Mouse (Mus musculus) T-helper 2 cell (primary cell): ENCODE data around the gene Tcf7l2.

Experiments
- in situ Hi-C: fragments of 300-600 bp; cut with MboI, MseI; formaldehyde crosslinking; loops from one replicate; pipeline ENCODE4 v1.15.1; 2025; ENCODE audit warnings: high pct_unique_total_duplicates

Tcf7l2 gene

DNA sequence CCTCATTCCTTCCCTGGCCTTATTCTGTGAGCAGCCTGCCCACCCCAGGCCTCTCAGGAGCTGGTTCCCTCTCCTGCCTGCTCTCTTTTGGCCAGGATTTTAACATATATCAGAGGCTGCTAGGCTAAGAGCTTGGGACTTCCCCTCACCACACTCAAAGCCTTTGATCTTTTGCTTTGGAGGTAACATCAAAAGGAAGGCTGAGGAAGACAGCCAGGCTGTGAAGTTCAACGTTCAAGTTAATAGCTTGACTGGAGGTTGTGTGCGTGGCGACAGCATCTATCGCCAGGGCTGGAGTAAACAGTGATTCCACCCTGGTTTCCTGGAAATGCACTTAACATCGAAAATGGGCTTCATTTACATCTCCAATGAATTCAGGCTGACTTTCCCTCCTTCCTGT lies 51.0 kb downstream of the Tcf7l2 start:
- in situ Hi-C loops: loop anchor here (10.0 kb wide), 1 partner anchor 58 kb away; no protein-coding TSS in a partner anchor

DNA sequence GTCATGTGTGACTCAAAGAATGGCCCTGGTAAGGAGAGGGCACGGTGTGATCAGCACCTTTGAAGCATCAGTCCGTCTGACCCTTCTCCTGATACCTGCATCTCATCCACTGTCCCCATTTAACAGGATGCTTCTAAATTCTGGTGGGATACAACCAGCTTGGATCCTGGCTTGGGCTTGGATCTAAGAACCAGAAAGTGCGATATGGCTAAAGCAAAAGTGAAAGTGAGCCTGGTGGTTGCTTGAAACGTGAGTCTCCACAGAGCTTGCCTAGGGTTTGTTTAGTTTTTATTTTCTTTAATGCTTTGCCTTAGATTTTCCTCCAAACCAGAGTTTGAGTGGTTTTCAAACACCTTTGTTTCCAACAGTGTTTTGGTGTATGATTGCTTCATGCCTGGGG lies 51.4 kb downstream of the Tcf7l2 start:
- in situ Hi-C loops: loop anchor here (10.0 kb wide), 1 partner anchor 58 kb away; no protein-coding TSS in a partner anchor

DNA sequence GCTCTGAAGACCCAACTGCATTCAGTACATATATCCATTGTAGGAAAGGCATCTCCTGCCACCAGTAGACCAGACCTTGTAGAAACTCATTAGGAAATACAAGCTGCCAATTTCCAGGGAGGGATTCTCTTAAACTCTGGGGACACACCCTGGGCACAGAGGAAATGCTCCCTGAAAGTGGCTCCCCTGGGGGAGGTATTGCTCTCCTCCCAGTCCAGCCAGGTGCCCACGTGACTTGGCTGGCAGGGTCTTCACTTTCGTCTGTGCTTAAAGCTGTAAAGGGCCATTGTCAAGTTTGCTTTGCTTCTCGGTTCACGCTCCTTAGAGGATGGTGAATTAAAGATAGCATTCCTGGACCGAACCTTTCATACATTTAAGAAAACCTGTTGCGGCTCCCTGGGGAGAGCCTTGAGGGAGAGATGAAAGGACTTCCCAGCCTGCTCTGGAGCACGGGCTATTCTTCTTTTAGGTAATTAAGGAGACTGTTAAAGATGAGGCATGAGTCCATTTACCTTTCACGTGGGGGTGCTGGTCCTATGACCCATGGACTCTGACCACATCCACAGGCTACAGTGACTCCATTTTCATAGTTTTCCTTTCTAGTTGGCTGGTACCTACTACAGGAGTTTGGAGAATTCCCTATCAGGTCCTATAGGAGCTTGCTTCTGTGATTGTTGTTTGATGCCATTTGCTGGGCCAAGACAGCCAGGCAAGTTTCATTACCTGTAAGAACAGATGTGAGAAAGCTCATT lies 52.8 kb downstream of the Tcf7l2 start:
- in situ Hi-C loops: loop anchor here (10.0 kb wide), 1 partner anchor 60 kb away; no protein-coding TSS in a partner anchor

DNA sequence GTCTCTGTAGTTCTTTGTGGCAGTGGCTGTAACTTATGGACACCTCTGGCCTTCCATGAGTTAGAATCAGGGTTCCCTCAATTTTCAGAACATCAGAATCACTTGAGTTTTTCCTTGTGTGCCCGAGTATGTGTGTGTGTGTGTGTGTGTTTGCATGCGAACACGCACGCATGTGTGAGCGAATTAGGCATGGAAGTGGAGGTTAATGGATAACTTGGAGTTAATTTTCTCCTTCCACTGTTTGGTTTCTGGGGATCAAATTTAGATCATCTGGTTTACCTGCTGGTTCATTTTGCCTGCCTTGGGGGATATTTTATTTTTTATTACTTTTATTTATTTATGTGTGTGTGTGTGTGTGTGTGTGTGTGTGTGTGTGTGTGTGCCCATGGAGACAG lies 53.3 kb downstream of the Tcf7l2 start:
- in situ Hi-C loops: loop anchor here (10.0 kb wide), 1 partner anchor 60 kb away; no protein-coding TSS in a partner anchor

DNA sequence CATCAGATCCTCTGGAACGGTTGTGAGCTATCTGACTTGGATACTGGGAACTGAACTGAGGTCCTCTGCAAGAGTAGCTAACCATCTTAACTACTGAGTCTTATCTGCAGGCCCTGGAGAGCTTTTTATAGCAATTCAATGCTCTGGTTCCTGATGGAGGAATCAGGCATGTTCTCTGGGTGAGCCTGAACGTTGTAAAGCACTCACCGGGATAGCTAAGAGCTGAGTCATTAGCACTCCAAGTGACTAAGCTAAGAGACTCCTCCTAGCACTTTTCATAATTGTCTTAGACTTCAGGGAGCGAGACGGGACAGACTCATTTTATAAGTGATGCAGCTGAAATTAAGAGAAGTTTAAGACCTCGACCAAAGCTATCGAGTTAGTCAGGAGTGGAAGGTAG lies 53.7 kb downstream of the Tcf7l2 start:
- in situ Hi-C loops: loop anchor here (10.0 kb wide), 1 partner anchor 61 kb away; no protein-coding TSS in a partner anchor

DNA sequence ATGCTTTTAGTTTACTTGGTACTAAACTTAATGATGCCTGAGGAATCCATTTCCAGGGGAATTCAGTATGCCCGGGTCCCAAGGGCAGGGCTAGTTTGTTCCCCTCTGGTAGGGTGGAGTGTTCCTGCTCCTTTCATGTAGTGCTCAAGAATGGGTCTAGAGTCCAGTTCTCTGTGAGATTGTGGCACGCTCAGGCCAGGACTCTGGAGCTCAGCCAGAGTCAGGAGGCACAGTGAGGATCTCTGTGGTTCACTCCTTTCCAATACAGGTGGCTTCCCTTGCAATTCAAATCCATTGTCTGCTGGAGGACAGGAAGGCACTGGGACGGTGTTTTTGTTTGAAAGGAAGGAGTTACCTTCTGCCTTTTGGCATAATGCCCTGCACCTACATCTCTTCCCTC lies 56.2 kb downstream of the Tcf7l2 start:
- in situ Hi-C loops: loop anchor here (10.0 kb wide), 1 partner anchor 63 kb away; no protein-coding TSS in a partner anchor

DNA sequence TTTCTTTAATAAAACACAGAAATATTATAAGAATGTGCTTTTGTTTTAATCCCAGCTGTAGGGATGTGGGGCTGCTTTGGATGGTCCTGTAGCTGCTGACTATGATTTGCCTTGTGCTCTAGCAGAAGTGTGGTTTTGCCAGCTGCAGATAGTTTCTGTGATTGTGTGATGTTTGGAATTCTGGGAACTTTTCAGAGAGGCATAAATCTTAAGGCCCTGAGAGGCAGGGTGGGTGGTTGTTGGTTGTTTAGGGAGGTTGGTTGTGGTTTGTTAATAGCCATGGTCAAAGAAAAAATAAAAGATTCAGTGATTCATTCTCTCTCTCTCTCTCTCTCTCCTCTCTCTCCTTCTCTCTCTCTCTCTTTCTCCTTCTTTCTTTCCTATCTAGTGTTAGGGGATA lies 57.8 kb downstream of the Tcf7l2 start:
- in situ Hi-C loops: loop anchor here (10.0 kb wide), 1 partner anchor 65 kb away; no protein-coding TSS in a partner anchor

DNA sequence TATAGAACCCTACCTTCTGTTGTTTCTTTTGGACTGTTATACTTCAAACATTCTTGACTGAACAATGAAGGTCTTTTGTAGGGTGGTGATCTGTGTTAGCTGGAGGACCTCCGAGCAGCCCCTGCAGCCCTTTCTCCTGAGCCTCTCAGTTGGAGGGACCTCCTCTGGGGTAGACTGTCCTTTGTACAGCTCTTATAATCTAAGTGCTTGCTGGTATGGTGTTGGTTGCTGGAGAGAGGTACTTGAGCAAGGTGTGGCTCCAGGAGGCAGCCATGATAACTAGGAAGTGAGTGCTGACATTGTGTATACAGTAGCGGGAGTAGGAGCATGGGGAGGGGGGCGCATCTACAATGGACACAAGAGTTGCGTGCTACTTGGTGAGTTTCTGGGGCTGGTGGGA lies 58.4 kb downstream of the Tcf7l2 start:
- in situ Hi-C loops: no loop called here

DNA sequence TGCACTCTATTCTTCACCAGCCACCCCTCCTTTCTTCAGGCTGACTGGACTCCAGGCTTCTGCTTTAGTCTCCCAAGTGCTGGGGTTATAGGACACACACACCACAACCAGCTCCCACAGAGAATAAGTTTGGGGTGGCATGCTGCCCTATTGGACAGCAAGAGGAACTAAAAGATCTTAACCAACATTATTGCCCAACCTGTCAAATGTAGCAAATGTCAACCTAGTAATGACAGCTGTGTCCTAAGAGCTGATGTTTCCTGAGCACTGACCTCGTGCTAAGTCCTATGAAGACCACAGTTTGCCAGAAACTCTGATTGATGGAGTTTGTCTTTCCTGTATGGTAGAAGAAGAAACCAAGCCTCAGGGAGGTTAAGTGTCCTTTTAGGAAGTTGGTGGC lies 61.5 kb downstream of the Tcf7l2 start:
- in situ Hi-C loops: no loop called here

DNA sequence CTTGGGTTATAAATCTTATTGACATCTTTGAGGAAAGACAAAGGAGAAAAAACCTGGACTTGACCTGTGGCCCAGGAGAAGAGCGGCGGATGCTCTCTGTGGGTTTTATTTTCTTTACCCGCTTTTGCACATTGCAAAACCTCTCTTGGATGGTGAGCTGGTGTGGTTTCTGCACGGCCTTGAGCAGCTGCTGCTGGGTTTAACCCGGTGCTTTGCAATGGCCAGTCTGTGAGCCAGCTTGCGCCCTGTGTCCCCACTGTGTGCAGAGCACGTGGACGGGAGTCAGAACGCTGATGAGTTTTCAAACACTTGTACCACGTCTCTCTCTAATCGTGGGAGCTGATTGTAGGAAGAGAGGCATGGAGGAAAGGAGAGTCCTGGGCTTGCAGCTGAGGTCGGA lies 62.2 kb downstream of the Tcf7l2 start:
- in situ Hi-C loops: no loop called here

DNA sequence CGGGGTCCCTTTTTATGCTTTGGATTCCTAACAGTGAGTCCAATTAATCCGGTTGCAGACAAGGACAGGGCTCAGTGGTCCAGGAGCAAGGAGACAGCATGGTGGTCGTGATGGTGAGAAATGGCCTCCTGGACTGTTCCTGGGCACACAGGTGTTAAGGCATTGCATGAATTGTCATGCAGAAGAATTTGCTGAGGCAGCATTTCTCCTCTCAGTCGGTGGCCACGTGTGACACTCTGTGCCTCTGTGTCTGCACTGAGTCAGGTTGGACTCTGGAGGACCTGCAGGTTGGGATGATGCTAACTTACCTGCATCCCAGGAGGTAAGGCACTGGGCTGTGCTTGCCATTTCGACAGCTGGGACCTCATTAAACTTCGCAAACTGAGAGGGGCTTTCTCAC lies 63.2 kb downstream of the Tcf7l2 start:
- in situ Hi-C loops: no loop called here

DNA sequence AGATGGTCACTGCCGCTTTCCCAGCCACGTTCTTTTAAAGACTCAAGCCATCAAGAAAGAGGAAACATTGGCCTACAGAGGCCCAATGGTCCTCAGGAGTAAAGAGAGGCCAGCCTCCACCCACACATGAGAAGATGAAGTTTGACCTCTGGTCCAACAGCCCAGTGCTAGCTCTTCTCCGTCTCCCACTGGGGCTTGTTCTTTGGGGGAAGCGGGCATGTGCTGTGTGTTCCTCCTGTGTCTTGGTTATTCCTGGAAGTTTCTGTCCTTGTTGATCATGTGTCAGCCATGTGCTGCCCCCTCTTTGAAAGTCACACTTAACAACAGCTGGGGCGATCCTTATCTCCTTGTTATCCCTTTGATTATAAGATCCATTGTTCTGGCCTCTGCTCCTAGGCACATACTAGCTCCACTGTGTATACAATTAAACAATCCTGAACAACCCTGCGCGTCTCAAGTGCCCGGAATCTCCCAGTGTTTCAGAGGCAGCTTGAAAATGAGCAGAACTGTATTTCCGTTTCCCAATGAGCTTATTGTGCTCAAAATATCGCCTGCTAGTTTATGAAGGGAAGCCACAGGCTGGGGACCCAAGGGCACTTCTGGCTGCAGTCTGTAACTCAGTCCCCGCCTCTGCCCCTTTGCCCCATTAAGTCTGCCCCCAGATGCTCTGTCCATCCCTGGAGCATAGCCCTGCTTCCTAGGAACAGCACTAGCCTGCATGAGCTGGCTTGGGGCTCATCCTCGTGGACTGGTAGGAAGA lies 65.0 kb downstream of the Tcf7l2 start:
- in situ Hi-C loops: no loop called here

DNA sequence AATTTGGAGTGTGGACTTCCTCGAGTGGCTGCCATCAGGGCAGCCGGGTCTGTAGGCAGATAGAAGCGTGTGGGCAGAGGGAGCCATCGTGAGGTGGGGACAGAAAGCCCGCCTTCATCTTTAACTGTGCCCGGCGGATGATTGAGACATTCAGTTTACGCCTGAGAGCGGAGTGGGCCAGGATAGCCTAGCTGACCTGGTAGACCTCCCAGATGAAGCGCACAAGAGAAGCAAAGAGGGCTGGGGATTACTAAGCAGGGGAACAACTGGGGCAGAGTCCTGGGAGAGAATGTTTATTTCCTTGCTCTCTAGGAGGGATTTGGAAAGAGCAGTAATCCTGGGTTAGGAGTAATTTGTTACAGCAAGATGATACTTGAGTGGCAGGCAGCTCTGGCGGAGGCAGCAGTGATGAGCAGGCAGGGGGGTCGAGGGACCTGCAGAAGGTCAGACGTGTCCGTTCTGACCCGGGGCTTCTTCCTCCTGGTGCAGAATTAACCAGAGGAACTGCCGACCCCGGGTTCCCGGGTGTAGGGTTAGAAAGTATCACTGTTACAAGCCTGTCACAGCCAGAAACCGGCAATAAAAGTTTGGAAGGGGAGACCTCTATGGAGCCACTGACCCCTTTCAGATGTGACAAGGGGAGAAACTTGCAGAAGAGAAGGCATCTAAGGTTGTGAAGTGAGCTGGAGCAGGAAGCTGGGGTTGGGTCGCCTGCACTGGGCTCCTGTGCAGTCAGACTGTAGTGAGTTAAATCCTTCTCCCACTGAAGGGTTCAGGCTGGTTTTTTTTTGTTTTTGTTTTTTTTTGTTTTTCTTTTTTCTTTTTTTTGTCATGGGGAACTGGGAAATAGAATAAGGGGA lies 65.8 kb downstream of the Tcf7l2 start:
- in situ Hi-C loops: no loop called here

DNA sequence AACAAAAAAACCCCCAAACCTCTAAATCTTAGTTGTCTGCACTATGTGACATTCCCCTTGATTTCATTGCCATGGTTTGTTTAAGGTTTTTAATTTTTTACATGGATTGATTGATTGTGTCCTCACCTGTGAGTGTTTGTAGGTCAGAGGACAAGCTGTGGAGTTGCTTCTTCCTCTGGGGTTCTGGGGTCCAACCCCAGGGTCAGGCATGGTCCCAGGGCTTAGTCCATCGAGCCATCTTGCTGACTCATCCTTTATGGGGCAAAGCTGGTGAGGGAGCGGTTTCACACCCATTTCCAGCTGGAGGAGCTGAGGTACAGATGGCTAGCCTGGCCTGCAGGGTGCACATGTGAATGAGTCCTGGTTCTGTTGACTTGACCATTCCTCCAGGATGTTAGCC lies 66.7 kb downstream of the Tcf7l2 start:
- in situ Hi-C loops: no loop called here

DNA sequence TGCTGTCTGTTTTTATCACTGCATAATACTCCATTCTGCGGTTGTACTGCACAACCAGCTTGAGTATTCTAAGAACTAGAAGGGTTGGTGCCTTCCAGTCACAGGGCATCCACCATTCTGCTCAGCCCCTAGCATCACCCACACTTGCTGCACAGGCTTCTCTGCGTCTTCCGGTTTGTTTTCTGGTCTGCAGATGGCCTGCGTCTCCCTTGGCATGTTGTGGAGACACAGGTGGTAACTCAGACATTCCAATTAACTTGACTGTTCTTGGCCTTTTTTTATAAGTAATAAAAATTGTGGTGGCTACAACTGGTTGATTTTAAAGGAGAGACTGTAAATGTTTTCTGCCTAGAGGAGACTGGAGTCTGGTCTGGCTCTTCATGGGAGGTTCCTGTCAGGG lies 67.9 kb downstream of the Tcf7l2 start:
- in situ Hi-C loops: no loop called here

DNA sequence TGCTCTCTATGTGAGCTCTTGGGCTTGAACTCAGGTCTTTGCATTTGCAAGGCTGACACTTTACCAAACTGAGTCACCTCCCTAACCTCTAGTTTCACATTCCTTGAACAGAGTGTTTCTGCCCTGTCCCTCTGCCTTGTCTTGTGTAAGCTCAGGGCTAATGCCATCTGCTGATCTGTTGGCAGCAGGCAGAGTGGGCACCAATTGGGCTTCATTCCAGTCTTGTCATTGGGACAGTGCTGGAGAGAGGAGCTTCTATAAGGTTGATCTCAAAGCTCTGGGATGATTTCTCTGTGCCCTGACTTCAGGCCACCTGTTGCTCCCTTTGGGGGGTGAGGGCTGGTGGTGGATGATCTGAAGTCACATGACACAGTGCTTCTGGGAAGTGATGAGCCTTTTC lies 70.6 kb downstream of the Tcf7l2 start:
- in situ Hi-C loops: no loop called here

DNA sequence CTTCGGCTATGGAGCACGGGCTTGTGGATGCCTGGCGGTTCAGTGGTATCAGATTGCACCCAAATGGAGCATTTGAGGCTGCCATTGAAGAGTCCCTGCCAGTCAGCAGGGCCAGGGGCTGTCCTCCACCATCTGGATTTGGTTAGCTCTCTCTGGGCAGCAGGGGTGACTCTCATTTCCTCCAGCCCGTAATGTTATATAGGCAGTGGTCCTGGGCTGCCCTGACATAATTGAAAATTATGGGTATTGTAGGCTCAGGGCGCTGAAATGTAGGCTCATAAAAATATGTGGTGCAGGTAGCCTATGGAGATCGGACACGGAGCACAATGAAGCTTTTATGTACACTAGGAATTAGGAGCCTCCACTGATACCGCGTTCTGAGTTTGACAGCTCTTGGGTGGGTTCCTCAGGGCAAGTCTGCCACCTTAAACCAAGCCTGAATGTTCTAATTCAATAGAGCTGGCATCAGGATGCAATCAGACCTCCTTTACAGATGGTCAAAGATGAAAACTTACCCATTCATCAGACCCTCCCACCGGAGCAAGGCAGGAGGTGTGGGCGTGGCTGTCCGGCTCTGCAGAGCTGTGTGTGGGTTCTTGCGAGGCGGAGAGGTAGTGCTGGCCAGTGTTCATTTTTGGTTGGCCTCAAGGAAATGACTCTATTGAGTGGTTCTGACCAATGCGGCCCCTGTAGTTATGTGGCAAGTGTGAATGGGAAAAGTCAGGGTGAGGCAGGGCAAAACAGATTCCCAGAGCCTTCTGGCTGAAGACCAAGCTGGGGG lies 73.6 kb downstream of the Tcf7l2 start:
- in situ Hi-C loops: no loop called here

DNA sequence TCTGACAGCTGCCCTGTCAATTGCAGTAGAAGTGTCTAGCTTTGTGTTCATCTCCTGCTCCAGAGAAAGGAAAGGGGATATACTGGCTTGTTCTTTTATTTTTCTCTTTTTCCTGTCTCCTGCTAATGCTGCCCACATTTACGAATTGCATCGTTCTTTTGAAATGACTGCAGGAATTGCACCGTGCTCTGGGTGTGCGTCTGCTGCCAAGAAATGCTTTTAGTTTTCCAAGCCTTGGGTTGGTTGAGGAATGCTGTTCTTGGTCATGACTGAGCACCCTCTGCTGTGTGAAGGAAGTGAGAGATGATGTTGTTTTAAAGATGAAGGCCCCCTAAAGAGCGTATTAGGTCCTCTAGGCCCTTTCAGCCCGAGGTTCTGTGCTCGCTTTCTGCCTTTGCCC lies 75.4 kb downstream of the Tcf7l2 start:
- in situ Hi-C loops: no loop called here

DNA sequence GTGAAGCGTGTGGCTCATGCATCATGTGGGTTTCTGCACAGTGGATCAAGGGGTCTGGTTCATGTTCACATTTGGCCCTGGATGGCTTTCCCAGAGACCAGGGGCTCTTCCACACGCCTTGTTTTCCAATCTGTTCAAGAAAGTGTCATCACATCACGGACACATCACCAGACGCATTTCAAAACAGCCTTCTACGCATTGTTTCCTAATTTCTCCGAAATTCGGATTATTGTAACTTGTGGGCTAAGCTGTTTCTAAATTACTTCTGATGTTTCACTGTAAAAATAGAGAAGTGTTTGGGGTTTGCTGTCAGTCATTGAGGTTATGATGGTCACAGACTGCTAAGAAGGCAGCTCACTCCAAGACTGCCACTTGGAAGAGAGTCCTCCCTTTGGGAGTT lies 78.6 kb downstream of the Tcf7l2 start:
- in situ Hi-C loops: no loop called here

DNA sequence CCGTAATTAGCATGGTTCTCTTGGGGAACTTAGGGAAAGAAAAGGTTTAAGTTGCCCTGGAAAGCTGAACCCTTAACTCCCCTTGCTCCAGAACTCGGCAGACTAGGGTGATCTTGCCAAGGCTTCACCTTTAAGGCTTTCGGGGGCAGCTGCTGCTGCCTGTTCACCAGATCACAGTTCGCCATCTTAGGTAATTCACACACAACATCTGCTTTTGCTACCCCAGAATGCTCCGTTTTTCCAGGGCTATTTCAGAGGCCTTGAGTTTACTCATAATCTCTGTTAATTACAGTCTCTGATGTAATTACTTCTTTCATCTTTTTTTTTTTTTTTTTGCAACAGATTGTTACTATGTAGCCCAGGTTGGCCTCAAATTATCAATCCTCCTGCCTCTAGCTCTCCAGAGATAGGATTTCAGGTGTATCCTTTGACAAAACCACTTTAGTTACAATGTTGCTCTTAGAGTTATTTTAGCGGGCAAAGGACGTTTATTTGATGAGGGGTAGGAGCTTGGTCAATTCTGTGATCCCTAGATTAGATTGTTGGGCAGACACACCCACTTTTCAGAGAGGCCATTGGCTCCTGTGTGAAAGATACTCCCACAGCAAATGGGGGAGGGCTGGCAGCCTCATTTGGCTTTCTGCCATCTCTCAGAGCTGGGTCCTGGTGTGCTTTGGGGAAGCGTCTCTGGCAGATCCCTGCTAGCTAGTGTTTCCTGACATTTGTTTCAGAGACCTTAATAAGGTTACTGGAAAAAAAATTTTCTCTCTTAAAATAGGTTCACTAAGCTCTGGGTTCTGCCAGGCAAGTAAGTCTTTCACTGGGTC lies 83.6 kb downstream of the Tcf7l2 start:
- in situ Hi-C loops: no loop called here
